In genomic region chr3:103378018-103378417, GRCm38 (mm10) we compare ENCODE assay signal across 8 mouse cellular contexts.
DNase-seq lines count a peak whose midpoint lies in the region; ATAC-seq lines count a peak whose summit lies in the region.

No protein-coding gene starts in this region.

- no peak overlapping the region for H3K9ac ChIP-seq in intestine, embryonic 15.5 days

- H3K4me3 ChIP-seq in intestine, embryonic 15.5 days (replicated peaks): no peak overlapping the region

- H3K27ac ChIP-seq in intestine, embryonic 15.5 days: no peak overlapping the region

- no peaks in the 10 kb centered on the region for H3K36me3 ChIP-seq in intestine, embryonic 15.5 days

- no peaks in the 10 kb centered on the region for H3K9me3 ChIP-seq in intestine, embryonic 15.5 days

- H3K27me3 ChIP-seq in intestine, embryonic 15.5 days (replicated peaks): no peaks in the 10 kb centered on the region

- peak; percentile 94 for DNase-seq in heart, adult 11 months
- no peak for DNase-seq in heart, postnatal 4 days
- DNase-seq in NIH3T3 (ENCODE audit: low read depth): peak; percentile 77
- DNase-seq in monocyte, adult 2 months (ENCODE audit: low read depth in 1 of 2, low spot score in 2 of 2): peak; percentile 38 to 65
- no peak for DNase-seq in adrenal gland, postnatal 25 days
- no peak for DNase-seq in right cerebral cortex, postnatal 25 days
- no peak for DNase-seq in urinary bladder, adult 2 months (ENCODE audit: low spot score)

- H3K4me2 ChIP-seq in intestine, embryonic 15.5 days (replicated peaks): no peak overlapping the region

- H3K4me1 ChIP-seq in intestine, embryonic 15.5 days (replicated peaks): peaks cover 3% of the 10 kb centered on the region; the same call in 1 of the 2 replicates

- peak; percentile 80 for ATAC-seq in intestine, embryonic 15.5 days

Comparison
In these comparisons a context has a peak if more than half of its experiments do, and no peak if none do; other contexts are left out.
1. DNase-seq: peak in heart, adult 11 months (single experiment), NIH3T3 (single experiment) and monocyte, adult 2 months (2 of 2); none in heart, postnatal 4 days (single experiment), adrenal gland, postnatal 25 days (single experiment), right cerebral cortex, postnatal 25 days (single experiment) and urinary bladder, adult 2 months (single experiment).